1 mouse cellular context compared by ENCODE assay signal in the genomic region with DNA sequence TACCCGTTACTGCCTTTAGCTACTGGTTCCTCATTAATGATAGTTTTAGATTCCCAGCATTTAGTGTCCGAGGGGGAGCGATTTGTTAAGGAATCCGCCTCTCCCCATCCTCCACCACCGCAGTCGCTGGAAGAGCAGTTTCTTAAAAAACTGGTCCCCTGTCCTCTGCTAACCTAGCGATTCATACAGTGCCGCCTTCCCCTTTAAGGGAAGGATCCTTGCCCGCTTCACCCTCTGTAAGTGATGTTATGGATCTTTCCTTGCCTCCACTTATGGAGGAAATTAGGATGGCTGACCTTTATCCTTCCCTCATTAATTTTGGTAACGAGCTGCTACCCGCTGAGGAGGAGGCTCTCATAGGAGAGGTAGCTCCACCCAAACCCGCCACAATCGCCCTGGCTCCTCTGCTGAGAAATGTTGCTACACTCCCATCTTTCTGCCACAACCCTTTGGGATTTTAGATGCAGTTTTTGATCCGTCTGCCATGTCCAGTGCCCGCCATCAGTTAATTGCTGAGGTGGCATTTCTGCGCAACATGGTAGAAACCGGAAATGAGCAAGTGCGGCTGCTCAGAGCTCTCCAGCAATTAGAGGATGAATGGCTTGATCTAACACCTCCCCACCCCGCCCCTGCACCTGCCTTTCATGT.
TF ChIP-seq lines count a peak whose summit lies in the region.

No protein-coding gene starts in this region.

TF ChIP-seq in CH12.LX, 34 proteins besides CTCF, POLR2A, EP300 and RAD21:
- TF ChIP-seq MYC (IDR thresholded peaks at IDR 0.05; ENCODE audit: low read depth, low read length) (peak; percentile 69; the same call in 1 of the 2 replicates), RCOR1 (conservative IDR thresholded peaks at IDR 0.05; ENCODE audit: low read depth, low read length) (peak; percentile 64; the same call in 1 of the 2 replicates), JUND (conservative IDR thresholded peaks at IDR 0.05; ENCODE audit: low read depth, low read length) (no peak), GABPA (IDR thresholded peaks at IDR 0.05; ENCODE audit: insufficient replicate concordance, low read depth, low read length) (no peak), ETS1 (conservative IDR thresholded peaks at IDR 0.05; ENCODE audit: low read depth, low read length) (no peak), HCFC1 (IDR thresholded peaks at IDR 0.05; ENCODE audit: low read depth, low read length) (peak; percentile 61), UBTF (IDR thresholded peaks at IDR 0.05; ENCODE audit: low read depth, low read length) (no peak), TCF12 (IDR thresholded peaks at IDR 0.05; ENCODE audit: low read depth, low read length) (peak; percentile 80), USF2 (conservative IDR thresholded peaks at IDR 0.05; ENCODE audit: low read depth, low read length) (no peak), KAT2A (IDR thresholded peaks at IDR 0.05; ENCODE audit: insufficient replicate concordance, low read length) (0 out of 2 replicates have a peak, but pooled peaks have one; percentile 23), USF1 (IDR thresholded peaks at IDR 0.05; ENCODE audit: low read depth, low read length) (no peak), MAZ (IDR thresholded peaks at IDR 0.05; ENCODE audit: low read depth, low read length) (0 out of 2 replicates have a peak, but pooled peaks have one; percentile 57), MXI1 (IDR thresholded peaks at IDR 0.05; ENCODE audit: low read depth, low read length) (peak; percentile 54), ZMIZ1 (IDR thresholded peaks at IDR 0.05; ENCODE audit: low read depth, low read length) (peak; percentile 58; the same call in 1 of the 2 replicates), PAX5 (IDR thresholded peaks at IDR 0.05; ENCODE audit: low read length) (no peak), NRF1 (IDR thresholded peaks at IDR 0.05; ENCODE audit: low read depth, low read length) (peak; percentile 80), POLR2AphosphoS2 (IDR thresholded peaks at IDR 0.05; ENCODE audit: low read depth, low read length) (no peak; the same call in 1 of the 2 replicates), TBP (conservative IDR thresholded peaks at IDR 0.05; ENCODE audit: low read depth, low read length) (peak; percentile 70; the same call in 1 of the 2 replicates), NELFE (IDR thresholded peaks at IDR 0.05; ENCODE audit: low read depth, low read length) (peak; percentile 83), MAX (IDR thresholded peaks at IDR 0.05; ENCODE audit: low read length) (peak; percentile 55; the same call in 1 of the 2 replicates), ZNF384 (IDR thresholded peaks at IDR 0.05; ENCODE audit: low read depth, low read length) (no peak), CHD1 (IDR thresholded peaks at IDR 0.05; ENCODE audit: low read depth, low read length) (no peak), SMC3 (IDR thresholded peaks at IDR 0.05; ENCODE audit: low read depth, low read length) (no peak), ELF1 (IDR thresholded peaks at IDR 0.05; ENCODE audit: low read depth, low read length) (peak; percentile 88), MEF2A (IDR thresholded peaks at IDR 0.05; ENCODE audit: borderline replicate concordance, low read depth, low read length) (0 out of 2 replicates have a peak, but pooled peaks have one; percentile 42), ZC3H11A (IDR thresholded peaks at IDR 0.05; ENCODE audit: low read depth, low read length) (no peak), IRF4 (IDR thresholded peaks at IDR 0.05; ENCODE audit: low read depth, low read length) (no peak), JUN (IDR thresholded peaks at IDR 0.05; ENCODE audit: insufficient read depth, low read depth, low read length) (no peak), MAFK (IDR thresholded peaks at IDR 0.05; ENCODE audit: insufficient replicate concordance, low read length) (peak; percentile 100), BHLHE40 (IDR thresholded peaks at IDR 0.05; ENCODE audit: low read depth, low read length) (peak; percentile 84; the same call in 1 of the 2 replicates), SIN3A (IDR thresholded peaks at IDR 0.05; ENCODE audit: low read length) (0 out of 2 replicates have a peak, but pooled peaks have one; percentile 22), ZKSCAN1 (IDR thresholded peaks at IDR 0.05; ENCODE audit: borderline replicate concordance, low read depth, low read length) (no peak), E2F4 (IDR thresholded peaks at IDR 0.05; ENCODE audit: insufficient replicate concordance, low read depth, low read length) (0 out of 2 replicates have a peak, but pooled peaks have one; percentile 63), CHD2 (IDR thresholded peaks at IDR 0.05; ENCODE audit: low read length) (no peak)
